Mouse (Mus musculus) R1 (cell line): ENCODE data around the gene Rfx3.

ENCODE experiments used
- DNase-seq: peaks from one replicate; pipeline ENCODE4 v3.0.0-alpha.2; 2018; ENCODE audit warnings: low read depth, low spot score

The Rfx3 gene

GRCm38 (mm10) chr19:27736571-27736970 is 274.4 kb downstream of the Rfx3 start:
- DNase-seq, result no peak

DNA sequence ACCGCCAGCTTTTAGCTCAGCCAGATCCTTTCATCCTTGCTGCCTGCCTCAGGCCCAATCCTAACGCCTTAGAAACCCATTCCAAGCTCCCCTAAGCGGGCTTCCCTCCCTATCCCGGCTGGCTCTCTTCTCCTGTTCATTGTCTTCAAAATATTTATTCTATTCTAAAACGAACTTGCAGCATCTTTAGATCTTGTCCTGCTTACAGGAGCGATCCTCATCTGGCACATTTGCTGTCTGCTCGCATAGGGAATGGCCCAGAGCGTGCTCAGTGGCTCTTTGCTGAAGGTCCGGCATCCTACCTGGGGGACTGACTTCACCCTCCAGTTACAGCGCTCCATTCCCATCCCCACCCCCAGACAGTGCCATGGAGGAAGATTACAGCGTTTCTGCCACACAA is 292.0 kb downstream of the Rfx3 start:
- no peak for DNase-seq

- DNase-seq, result no peak
Observed at GRCm38 (mm10) chr19:27716274-27716673, 294.7 kb downstream of the Rfx3 start.
